Mouse (Mus musculus): ENCODE results near the gene Smarca4. TPM values are rescaled to one million over a fixed set of nuclear protein-coding genes. Genes with fewer than 3 reads are reported as not detected.

The Smarca4 gene
- polyA plus RNA-seq, 1 experiment from 2014 or later, result 22.5 TPM

DNA sequence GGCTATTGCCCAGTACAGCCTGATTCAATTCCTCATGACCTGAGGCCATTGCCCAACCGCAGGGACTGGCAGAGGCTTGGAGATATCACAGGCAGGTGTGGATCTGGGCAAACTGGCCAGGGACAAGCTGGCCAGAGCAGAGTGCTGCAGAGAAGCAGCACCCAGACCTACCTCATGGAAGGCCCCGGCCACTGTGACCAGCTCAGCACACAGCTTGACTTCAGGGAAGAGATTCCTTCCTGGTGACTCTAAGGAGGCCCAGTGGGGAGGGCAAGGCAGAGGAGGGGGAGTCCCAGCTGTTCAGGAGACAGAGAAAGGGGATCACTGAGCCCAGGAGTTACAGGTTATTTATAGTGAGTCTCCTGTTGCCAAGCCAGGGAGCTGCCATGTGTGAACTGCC, 105.1 kb downstream of the Smarca4 start:
- no peak for ATAC-seq (ENCODE audit: insufficient read depth)
- Histone ChIP-seq H3K9ac (no peak overlapping the region), H3K9me3 (replicated peaks) (no peaks in the 10 kb centered on the region), H3K4me3 (replicated peaks) (no peak overlapping the region), H3K4me2 (no peak overlapping the region), H3K4me1 (replicated peaks) (peaks cover 50% of the 10 kb centered on the region), H3K27ac (replicated peaks) (no peak overlapping the region; the same call in 1 of the 2 replicates), H3K36me3 (replicated peaks) (no peaks in the 10 kb centered on the region), H3K27me3 (no peaks in the 10 kb centered on the region)
- WGBS (ENCODE audit: insufficient replicate concordance), result 64% methylated on average over 2 of the region's 2 CpGs

DNA sequence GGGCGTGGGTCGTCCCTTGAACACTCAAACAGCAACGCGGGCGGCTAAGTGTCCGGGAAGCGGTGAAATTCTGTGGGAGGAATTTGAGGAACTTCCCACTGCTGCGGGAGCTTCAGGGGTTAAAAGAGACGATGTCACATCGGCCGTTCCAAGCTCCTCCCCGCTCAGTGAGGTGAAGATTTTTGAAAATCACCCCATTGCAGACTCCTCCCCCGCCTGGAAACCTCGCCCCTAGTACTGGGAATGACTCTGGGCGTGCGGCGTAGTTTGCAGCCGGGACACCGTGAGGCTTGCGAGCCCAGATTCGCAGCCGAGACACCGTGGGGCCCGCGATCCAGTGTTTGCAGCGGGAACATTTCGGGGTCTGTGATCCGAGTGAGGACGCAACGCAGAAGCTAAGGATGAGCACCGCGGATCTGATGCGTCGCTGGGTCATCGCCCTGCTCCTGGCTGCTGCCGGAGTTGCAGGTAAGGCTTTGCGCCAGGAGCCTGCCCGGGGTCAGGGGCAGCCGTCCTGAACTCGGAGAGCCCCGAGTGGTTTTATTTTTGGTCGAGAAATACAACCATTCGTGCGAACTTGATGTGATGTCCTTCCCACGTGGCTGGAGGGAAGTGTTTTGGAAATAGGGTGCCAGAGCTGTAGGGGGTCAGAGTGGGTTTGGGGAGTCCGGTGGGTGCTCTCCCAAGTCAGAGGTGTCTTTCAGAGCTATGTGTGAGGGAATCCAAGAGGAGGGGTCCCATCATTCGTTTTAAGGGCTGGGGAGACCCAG, 107.6 kb downstream of the Smarca4 start, which contains the start of gene Ldlr:
Ldlr (plus strand) TSS at position 107 of the 770 bp plus-strand sequence.
- Histone ChIP-seq H3K36me3 (replicated peaks) (no peaks in the 10 kb centered on the region), H3K27ac (replicated peaks) (peak within 1 kb of the TSS; percentile 88), H3K4me3 (replicated peaks) (peak within 1 kb of the TSS; percentile 70), H3K4me2 (peak within 1 kb of the TSS; percentile 95), H3K9me3 (replicated peaks) (no peaks in the 10 kb centered on the region), H3K4me1 (replicated peaks) (peaks cover 70% of the 10 kb centered on the region), H3K9ac (peak within 1 kb of the TSS; percentile 68), H3K27me3 (no peaks in the 10 kb centered on the region)
- peak; percentile 78 for ATAC-seq (ENCODE audit: insufficient read depth)
- WGBS (ENCODE audit: insufficient replicate concordance), result under 1% methylated on average over 47 of the region's 47 CpGs

DNA sequence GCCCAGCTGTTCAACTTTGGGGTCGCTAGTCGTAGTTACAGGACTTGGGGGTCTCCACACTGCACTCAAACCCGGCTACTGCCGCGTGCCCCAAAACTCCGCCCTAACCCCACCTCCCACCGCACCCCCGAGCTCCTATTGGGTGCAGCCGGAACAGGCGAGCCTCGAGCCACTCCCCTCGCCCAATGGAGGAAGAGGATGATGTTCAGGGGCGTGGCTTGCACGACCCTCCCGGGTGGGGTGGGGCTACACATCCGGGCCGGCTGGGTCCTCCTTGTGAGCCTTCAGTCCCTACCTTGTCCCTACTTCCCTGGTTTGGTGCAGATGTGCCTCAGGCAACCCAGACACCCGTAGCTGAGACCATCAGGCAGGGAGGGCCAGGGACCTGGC, 108.2 kb downstream of the Smarca4 start:
- no peaks in the 10 kb centered on the region for H3K9me3 ChIP-seq (replicated peaks)
- H3K4me2 ChIP-seq, result peak overlapping the region; percentile 95
- peak; percentile 83 for ATAC-seq (ENCODE audit: insufficient read depth)
- 0 out of 2 replicates have a peak, but pooled peaks cover 4% of the 10 kb centered on the region for H3K36me3 ChIP-seq (replicated peaks)
- peak overlapping the region; percentile 68; the same call in 1 of the 2 replicates for H3K9ac ChIP-seq
- no peaks in the 10 kb centered on the region for H3K27me3 ChIP-seq
- H3K27ac ChIP-seq (replicated peaks), result peak overlapping the region; percentile 88
- peak overlapping the region; percentile 70 for H3K4me3 ChIP-seq (replicated peaks)
- under 1% methylated on average over 18 of the region's 18 CpGs for whole genome bisulfite sequencing (ENCODE audit: insufficient replicate concordance)
- peaks cover 71% of the 10 kb centered on the region for H3K4me1 ChIP-seq (replicated peaks)

DNA sequence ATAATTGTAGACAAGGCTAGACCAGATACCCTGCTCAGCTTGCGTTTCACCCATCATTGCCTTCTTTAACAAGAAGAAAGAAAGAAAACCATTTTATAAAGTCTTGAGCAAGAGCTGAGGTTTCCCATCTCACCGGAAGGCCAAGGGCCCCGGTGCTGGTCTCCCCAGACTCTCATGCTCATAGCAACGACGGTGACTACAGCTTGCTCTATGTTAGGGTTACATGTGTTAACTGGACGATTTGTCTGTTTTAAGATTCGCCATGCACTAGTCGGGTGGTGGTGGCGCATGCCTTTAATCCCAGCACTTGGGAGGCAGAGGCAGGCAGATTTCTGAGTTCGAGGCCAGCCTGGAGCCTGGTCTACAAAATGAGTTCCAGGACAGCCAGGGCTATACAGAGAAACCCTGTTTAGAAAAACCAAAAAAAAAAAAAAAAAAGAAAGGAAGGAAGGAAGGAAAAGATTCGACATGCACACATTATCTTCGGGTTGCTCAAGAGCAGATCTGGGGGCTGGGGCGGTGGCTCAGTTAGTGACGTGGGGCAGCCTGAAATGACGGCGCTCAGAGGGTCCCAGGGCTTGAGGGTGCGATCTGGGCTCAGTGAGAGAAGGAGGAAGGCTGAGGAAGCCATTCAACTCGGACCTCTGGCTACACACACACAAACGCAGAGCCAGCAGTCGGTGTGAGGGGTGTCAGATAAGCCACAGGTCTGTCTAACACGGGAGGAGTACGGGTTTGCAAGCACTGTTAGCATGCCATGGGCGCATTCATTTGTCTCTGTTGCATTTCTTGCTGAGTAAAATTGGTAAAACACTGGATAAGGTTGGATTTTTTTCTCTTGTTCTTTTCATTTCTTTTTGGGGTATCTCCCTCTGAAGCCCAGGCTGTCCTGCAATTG, 109.5 kb downstream of the Smarca4 start:
- H3K27ac ChIP-seq (replicated peaks), result peak overlapping the region; percentile 75
- peak overlapping the region; percentile 70 for H3K4me3 ChIP-seq (replicated peaks)
- ATAC-seq (ENCODE audit: insufficient read depth), result no peak

DNA sequence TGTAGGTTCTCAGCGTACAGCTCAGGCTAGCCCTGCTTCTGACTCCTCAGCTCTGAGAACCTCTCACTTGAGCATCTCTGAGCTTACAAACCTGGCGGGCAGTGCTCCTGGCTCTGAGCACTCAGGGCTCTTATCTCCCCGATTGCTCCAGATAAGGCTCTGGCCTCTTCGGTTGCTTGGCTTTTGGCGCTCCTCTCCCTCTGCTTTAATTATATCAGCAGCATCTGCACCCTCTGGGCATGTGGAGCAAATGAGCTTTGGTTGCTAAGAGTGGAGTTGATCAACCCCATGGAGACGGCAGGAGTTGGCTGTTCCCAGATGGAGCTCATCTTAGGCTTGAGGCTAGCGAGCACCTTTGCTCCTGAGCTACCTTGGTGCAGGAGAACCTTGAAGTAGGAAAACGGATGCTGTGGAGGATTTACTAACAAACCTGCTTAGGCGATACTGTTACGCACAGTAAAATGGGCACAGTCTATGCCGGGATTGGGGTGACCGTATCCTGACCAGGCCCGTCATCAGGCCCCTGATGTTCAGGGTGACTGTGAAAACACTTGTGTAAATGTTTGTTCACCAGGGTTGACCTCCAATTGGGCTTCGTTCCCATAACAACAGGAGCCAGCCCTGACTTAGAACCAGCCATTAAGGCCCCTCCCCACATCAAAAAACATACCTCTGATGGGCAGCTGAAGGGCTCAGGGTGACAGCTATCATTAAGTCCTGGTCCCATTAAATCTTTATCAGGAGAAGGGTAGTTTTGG, 110.4 kb downstream of the Smarca4 start:
- no peak for ATAC-seq (ENCODE audit: insufficient read depth)

More for the DNA sequence above, 109.5 kb downstream of the Smarca4 start:
- WGBS (ENCODE audit: insufficient replicate concordance), result 26% methylated on average over 23 of the region's 23 CpGs
- Histone ChIP-seq H3K27me3 (no peaks in the 10 kb centered on the region), H3K9me3 (replicated peaks) (no peaks in the 10 kb centered on the region), H3K9ac (peak overlapping the region; percentile 68), H3K4me1 (replicated peaks) (peaks cover 76% of the 10 kb centered on the region), H3K4me2 (peak overlapping the region; percentile 95), H3K36me3 (replicated peaks) (0 out of 2 replicates have a peak, but pooled peaks cover 9% of the 10 kb centered on the region)

DNA sequence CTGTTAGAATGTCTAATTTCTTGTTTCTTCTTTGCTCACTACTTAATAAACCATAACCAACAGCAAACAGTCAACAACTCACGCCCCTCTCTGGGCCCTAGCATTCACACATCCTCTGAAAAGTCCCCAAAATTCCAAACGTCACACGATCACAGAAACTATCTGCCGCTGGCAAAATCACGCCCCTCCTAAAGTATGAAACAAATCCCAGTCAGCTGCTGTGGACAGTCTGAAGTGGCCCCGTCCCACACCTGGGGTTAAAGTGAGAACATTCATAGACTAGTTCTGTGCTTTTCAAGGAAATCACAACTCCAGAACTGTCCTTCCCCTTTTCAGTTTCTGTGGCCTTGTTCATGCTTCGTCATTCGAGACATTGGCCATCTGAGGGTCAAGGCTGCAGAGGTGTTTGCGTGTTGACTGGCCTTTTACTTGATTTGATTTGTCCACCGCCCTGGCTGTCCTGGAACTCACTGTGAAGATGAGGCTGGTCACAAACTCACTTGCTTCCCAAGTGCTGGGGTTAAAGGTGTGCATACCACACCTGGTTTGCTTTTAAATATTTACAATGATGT, 112.4 kb downstream of the Smarca4 start:
- no peak for ATAC-seq (ENCODE audit: insufficient read depth)
- peaks cover 33% of the 10 kb centered on the region for H3K36me3 ChIP-seq (replicated peaks)
- H3K9me3 ChIP-seq (replicated peaks), result no peaks in the 10 kb centered on the region
- H3K27me3 ChIP-seq, result no peaks in the 10 kb centered on the region
- no peak overlapping the region for H3K4me2 ChIP-seq
- peak overlapping the region; percentile 29; the same call in 1 of the 2 replicates for H3K27ac ChIP-seq (replicated peaks)
- no peak overlapping the region for H3K4me3 ChIP-seq (replicated peaks)
- no peak overlapping the region for H3K9ac ChIP-seq
- 78% methylated on average over 10 of the region's 10 CpGs for WGBS (ENCODE audit: insufficient replicate concordance)
- H3K4me1 ChIP-seq (replicated peaks), result peaks cover 62% of the 10 kb centered on the region

More for the DNA sequence above, 110.4 kb downstream of the Smarca4 start:
- H3K27me3 ChIP-seq, result no peaks in the 10 kb centered on the region
- H3K9me3 ChIP-seq (replicated peaks), result no peaks in the 10 kb centered on the region
- 0 out of 2 replicates have a peak, but pooled peaks cover 16% of the 10 kb centered on the region for H3K36me3 ChIP-seq (replicated peaks)
- 60% methylated on average over 14 of the region's 14 CpGs for WGBS (ENCODE audit: insufficient replicate concordance)
- H3K27ac ChIP-seq (replicated peaks), result peak overlapping the region; percentile 75; the same call in 1 of the 2 replicates
- H3K4me3 ChIP-seq (replicated peaks), result peak overlapping the region; percentile 70
- peaks cover 76% of the 10 kb centered on the region for H3K4me1 ChIP-seq (replicated peaks)
- H3K9ac ChIP-seq, result peak overlapping the region; percentile 68; the same call in 1 of the 2 replicates
- H3K4me2 ChIP-seq, result peak overlapping the region; percentile 95

DNA sequence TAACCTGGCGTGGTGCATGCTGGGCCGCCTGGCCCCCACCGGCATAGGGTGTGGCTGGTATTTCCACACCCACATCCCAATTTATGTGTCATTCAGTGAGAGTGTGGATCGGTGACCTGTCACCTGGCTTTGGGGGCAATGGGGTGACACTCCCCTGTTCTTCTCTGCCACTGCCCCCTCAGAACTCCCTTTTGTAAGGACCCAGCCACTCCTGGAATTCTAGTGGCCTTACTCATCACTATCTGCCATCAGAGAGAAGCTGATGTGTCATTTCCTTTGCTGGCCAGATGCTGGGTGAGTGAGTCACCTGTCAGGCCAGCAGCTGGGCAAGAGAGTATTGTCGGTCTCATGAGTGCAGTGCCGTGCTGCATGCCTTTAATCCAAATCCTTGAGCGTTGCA, 113.3 kb downstream of the Smarca4 start:
- WGBS (ENCODE audit: insufficient replicate concordance), result 63% methylated on average over 7 of the region's 7 CpGs
- Histone ChIP-seq H3K27me3 (no peaks in the 10 kb centered on the region), H3K4me2 (no peak overlapping the region), H3K4me1 (replicated peaks) (peaks cover 53% of the 10 kb centered on the region), H3K4me3 (replicated peaks) (no peak overlapping the region), H3K27ac (replicated peaks) (no peak overlapping the region), H3K36me3 (replicated peaks) (peaks cover 42% of the 10 kb centered on the region), H3K9ac (no peak overlapping the region), H3K9me3 (replicated peaks) (no peaks in the 10 kb centered on the region)
- ATAC-seq (ENCODE audit: insufficient read depth), result no peak

DNA sequence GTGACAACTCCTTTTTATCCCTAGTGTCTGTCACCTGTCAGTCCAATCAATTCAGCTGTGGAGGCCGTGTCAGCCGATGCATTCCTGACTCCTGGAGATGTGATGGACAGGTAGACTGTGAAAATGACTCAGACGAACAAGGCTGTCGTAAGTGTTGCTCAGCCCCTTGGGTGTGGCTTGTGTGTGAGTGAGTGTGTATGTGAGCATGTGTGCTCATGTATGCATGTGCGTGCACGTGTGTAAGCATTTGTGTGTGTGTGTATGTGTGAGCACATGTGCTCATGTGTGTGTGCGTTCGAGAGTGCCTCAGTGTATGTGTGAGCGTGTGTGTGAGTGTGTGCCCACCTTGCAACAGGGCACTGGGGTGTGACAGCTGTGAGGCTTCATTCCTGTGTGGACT, 116.3 kb downstream of the Smarca4 start:
- ATAC-seq (ENCODE audit: insufficient read depth), result no peak
- H3K27me3 ChIP-seq, result no peaks in the 10 kb centered on the region
- 84% methylated on average over 9 of the region's 9 CpGs for WGBS (ENCODE audit: insufficient replicate concordance)
- no peaks in the 10 kb centered on the region for H3K9me3 ChIP-seq (replicated peaks)
- H3K4me1 ChIP-seq (replicated peaks), result peaks cover 33% of the 10 kb centered on the region
- no peak overlapping the region for H3K4me3 ChIP-seq (replicated peaks)
- H3K4me2 ChIP-seq, result no peak overlapping the region
- peaks cover 72% of the 10 kb centered on the region for H3K36me3 ChIP-seq (replicated peaks)
- H3K27ac ChIP-seq (replicated peaks), result no peak overlapping the region
- H3K9ac ChIP-seq, result no peak overlapping the region

DNA sequence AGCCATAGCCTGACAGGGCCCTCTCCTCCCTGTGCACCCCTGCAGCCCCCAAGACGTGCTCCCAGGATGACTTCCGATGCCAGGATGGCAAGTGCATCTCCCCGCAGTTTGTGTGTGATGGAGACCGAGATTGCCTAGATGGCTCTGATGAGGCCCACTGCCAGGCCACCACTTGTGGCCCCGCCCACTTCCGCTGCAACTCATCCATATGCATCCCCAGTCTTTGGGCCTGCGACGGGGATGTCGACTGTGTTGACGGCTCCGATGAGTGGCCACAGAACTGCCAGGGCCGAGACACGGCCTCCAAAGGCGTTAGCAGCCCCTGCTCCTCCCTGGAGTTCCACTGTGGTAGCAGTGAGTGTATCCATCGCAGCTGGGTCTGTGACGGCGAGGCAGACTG, 117.5 kb downstream of the Smarca4 start:
- no peak for ATAC-seq (ENCODE audit: insufficient read depth)
- no peak overlapping the region for H3K4me2 ChIP-seq
- H3K36me3 ChIP-seq (replicated peaks), result peaks cover 83% of the 10 kb centered on the region

DNA sequence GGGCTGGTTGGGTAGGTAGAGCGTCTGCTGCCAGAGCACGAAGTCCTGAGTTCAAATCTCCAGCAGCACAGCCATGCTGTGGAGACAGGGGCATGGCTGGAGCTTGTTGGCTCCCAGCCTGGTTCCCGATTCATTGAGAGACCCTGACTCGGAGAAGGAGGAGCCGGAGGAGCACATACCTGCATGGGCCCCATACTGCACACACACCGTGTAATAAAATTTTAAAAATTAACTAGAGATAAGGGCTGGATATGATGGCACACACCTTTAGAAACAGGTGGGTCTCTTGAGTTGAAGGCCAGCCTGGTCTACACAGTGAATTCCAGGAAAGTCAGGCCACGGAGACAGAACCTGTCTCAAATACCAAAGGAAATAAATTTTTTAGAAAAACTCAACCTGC, 118.0 kb downstream of the Smarca4 start:
- H3K4me3 ChIP-seq (replicated peaks), result no peak overlapping the region
- H3K36me3 ChIP-seq (replicated peaks), result peaks cover 86% of the 10 kb centered on the region
- no peak overlapping the region for H3K27ac ChIP-seq (replicated peaks)
- H3K4me1 ChIP-seq (replicated peaks), result peaks cover 16% of the 10 kb centered on the region
- H3K9me3 ChIP-seq (replicated peaks), result no peaks in the 10 kb centered on the region
- WGBS (ENCODE audit: insufficient replicate concordance), result 80% methylated on average over 7 of the region's 7 CpGs
- no peak for ATAC-seq (ENCODE audit: insufficient read depth)
- H3K27me3 ChIP-seq, result no peaks in the 10 kb centered on the region
- H3K9ac ChIP-seq, result no peak overlapping the region
- H3K4me2 ChIP-seq, result no peak overlapping the region

More for the DNA sequence above, 117.5 kb downstream of the Smarca4 start:
- no peak overlapping the region for H3K9ac ChIP-seq
- H3K27ac ChIP-seq (replicated peaks), result no peak overlapping the region
- 87% methylated on average over 17 of the region's 17 CpGs for WGBS (ENCODE audit: insufficient replicate concordance)
- H3K27me3 ChIP-seq, result no peaks in the 10 kb centered on the region
- H3K4me1 ChIP-seq (replicated peaks), result peaks cover 22% of the 10 kb centered on the region
- no peaks in the 10 kb centered on the region for H3K9me3 ChIP-seq (replicated peaks)
- no peak overlapping the region for H3K4me3 ChIP-seq (replicated peaks)
